9 mouse cellular contexts compared by ENCODE assay signal in genomic region chr4:47419268-47419973, GRCm38 (mm10). TPM values are rescaled to one million over a fixed set of nuclear protein-coding genes. Genes with fewer than 3 reads are reported as not detected.
DNase-seq lines count a peak whose midpoint lies in the region; ATAC-seq and TF ChIP-seq lines count a peak whose summit lies in the region.
"Had no signal": no experiment of that assay in that cellular context is flagged by ENCODE, and none has a peak within 500 bp of the region (broad histone marks: within the 10 kb centered on the region; RNA-seq: fewer than 3 reads in every experiment).

No protein-coding gene starts in this region.

- TF ChIP-seq EP300 in ES-Bruce4 (IDR thresholded peaks at IDR 0.05; ENCODE audit: insufficient read depth, low read depth, low read length), result no peak

- no peak overlapping the region for H3K9ac ChIP-seq in ES-Bruce4 (ENCODE audit: low read depth, poor library complexity, severe bottlenecking)
- no peak overlapping the region for H3K9ac ChIP-seq in hindbrain, embryonic 12.5 days
- no peak overlapping the region for H3K9ac ChIP-seq in neural tube, embryonic 14.5 days (replicated peaks; ENCODE audit: low read depth, low read length)

- no peak for TF ChIP-seq POLR2A in ES-Bruce4 (IDR thresholded peaks at IDR 0.05; ENCODE audit: insufficient read depth, low read length)
- no peak for TF ChIP-seq POLR2A in bone marrow, adult 2 months (IDR thresholded peaks at IDR 0.05; ENCODE audit: borderline replicate concordance, control insufficient read depth, low read depth, low read length)

- TF ChIP-seq CTCF in layer of hippocampus, adult 2 months (conservative IDR thresholded peaks at IDR 0.05), result peak; percentile 92
- peak; percentile 31 for TF ChIP-seq CTCF in ES-Bruce4 (IDR thresholded peaks at IDR 0.05; ENCODE audit: low read depth, low read length)
- peak; percentile 36; the same call in 1 of the 2 replicates for TF ChIP-seq CTCF in bone marrow, adult 2 months (IDR thresholded peaks at IDR 0.05; ENCODE audit: control insufficient read depth, insufficient read depth, low read length)

- no peaks in the 10 kb centered on the region for H3K4me1 ChIP-seq in ES-Bruce4 (ENCODE audit: control insufficient read depth, insufficient read depth, low read length)
- H3K4me1 ChIP-seq in bone marrow, adult 2 months (ENCODE audit: control insufficient read depth, insufficient read depth, low read length), result no peaks in the 10 kb centered on the region
- H3K4me1 ChIP-seq in hindbrain, embryonic 12.5 days, result peaks cover 13% of the 10 kb centered on the region; the same call in 1 of the 2 replicates
- H3K4me1 ChIP-seq in neural tube, embryonic 14.5 days (ENCODE audit: control insufficient read depth, insufficient read depth, low read length), result peaks cover 6% of the 10 kb centered on the region

- 34% methylated on average over 9 of the region's 9 CpGs for WGBS in bone marrow, adult 2 months
- 21% methylated on average over 9 of the region's 9 CpGs for WGBS in hindbrain, embryonic 12.5 days
- 27% methylated on average over 9 of the region's 9 CpGs for WGBS in neural tube, embryonic 14.5 days

- no peaks in the 10 kb centered on the region for H3K36me3 ChIP-seq in ES-Bruce4 (ENCODE audit: control insufficient read depth, insufficient read depth, low read length, poor library complexity, severe bottlenecking)
- 0 out of 2 replicates have a peak, but pooled peaks cover 6% of the 10 kb centered on the region for H3K36me3 ChIP-seq in hindbrain, embryonic 12.5 days
- H3K36me3 ChIP-seq in neural tube, embryonic 14.5 days (ENCODE audit: control insufficient read depth, insufficient read depth, low read length), result no peaks in the 10 kb centered on the region

- H3K9me3 ChIP-seq in ES-Bruce4 (replicated peaks; ENCODE audit: control insufficient read depth, insufficient read depth, low read length, poor library complexity, severe bottlenecking), result no peaks in the 10 kb centered on the region
- no peaks in the 10 kb centered on the region for H3K9me3 ChIP-seq in hindbrain, embryonic 12.5 days (replicated peaks)
- H3K9me3 ChIP-seq in neural tube, embryonic 14.5 days (ENCODE audit: control insufficient read depth, low read length), result no peaks in the 10 kb centered on the region

- no peak overlapping the region for H3K4me3 ChIP-seq in layer of hippocampus, adult 2 months
- no peak overlapping the region for H3K4me3 ChIP-seq in ES-Bruce4 (ENCODE audit: low read depth, low read length)
- no peak overlapping the region for H3K4me3 ChIP-seq in bone marrow, adult 2 months (replicated peaks; ENCODE audit: control insufficient read depth, low read depth, low read length)
- no peak overlapping the region for H3K4me3 ChIP-seq in hindbrain, embryonic 12.5 days
- H3K4me3 ChIP-seq in neural tube, embryonic 14.5 days (ENCODE audit: low read depth, low read length), result no peak overlapping the region
- H3K4me3 ChIP-seq: erythroblast, embryonic 14.5 days had no signal

- ATAC-seq in hindbrain, embryonic 12.5 days (ENCODE audit: low FRiP score), result 0 out of 2 replicates have a peak, but pooled peaks have one; percentile 15
- peak; percentile 52; the same call in 1 of the 2 replicates for ATAC-seq in neural tube, embryonic 14.5 days (ENCODE audit: low read depth)

- DNase-seq in layer of hippocampus, adult 2 months (ENCODE audit: low spot score in 2 of 2), result no peak
- no peak for DNase-seq in layer of hippocampus, adult 9-10 months (ENCODE audit: low spot score)
- DNase-seq in urinary bladder, postnatal 4 days (ENCODE audit: low spot score in 2 of 2), result no peak
- DNase-seq in adrenal gland, postnatal 25 days, result no peak

- no peak overlapping the region for H3K4me2 ChIP-seq in hindbrain, embryonic 12.5 days (replicated peaks)
- H3K4me2 ChIP-seq in neural tube, embryonic 14.5 days (ENCODE audit: low read depth, low read length), result no peak overlapping the region

- H3K27ac ChIP-seq in layer of hippocampus, adult 2 months, result no peak overlapping the region
- H3K27ac ChIP-seq in ES-Bruce4 (ENCODE audit: insufficient read depth, low read length), result no peak overlapping the region
- no peak overlapping the region for H3K27ac ChIP-seq in bone marrow, adult 2 months (ENCODE audit: control insufficient read depth, insufficient read depth, low read depth, low read length, poor library complexity)
- no peak overlapping the region for H3K27ac ChIP-seq in hindbrain, embryonic 12.5 days
- H3K27ac ChIP-seq in neural tube, embryonic 14.5 days (ENCODE audit: low read depth, low read length), result no peak overlapping the region

- H3K27me3 ChIP-seq in ES-Bruce4 (ENCODE audit: control insufficient read depth, insufficient read depth, low read length, poor library complexity, severe bottlenecking), result no peaks in the 10 kb centered on the region
- no peaks in the 10 kb centered on the region; the same call in 1 of the 2 replicates for H3K27me3 ChIP-seq in hindbrain, embryonic 12.5 days
- H3K27me3 ChIP-seq in neural tube, embryonic 14.5 days (ENCODE audit: control insufficient read depth, insufficient read depth, low read length), result no peaks in the 10 kb centered on the region

RNA-seq across cellular contexts. Expression of gene Alg2, which starts 54.7 kb away (rescaled TPM):
- 100 to 1,000 TPM; 138 to 146 TPM for total RNA-seq in layer of hippocampus, adult 2 months (2021)
- 13.2 and 14.1 TPM in 2 replicates for polyA plus RNA-seq in ES-Bruce4 (2011; ENCODE audit: insufficient read depth, insufficient read length, low read depth, missing spikeins)
- polyA plus RNA-seq in bone marrow, adult 2 months (2011; ENCODE audit: insufficient read depth, insufficient read length, low replicate concordance, missing spikeins), result 3.9 and 13.1 TPM in 2 replicates
- 196 and 206 TPM in 2 replicates for polyA plus RNA-seq in hindbrain, embryonic 12.5 days (2016; fragmentation: Nextera tagmentation; extraction: Ambion mirVana)
- polyA plus RNA-seq in neural tube, embryonic 14.5 days (2014; fragmentation: Nextera tagmentation; extraction: Ambion mirVana), result 403 and 428 TPM in 2 replicates
- total RNA-seq in adrenal gland, postnatal 25 days (2021), result 138 and 149 TPM in 2 replicates

RNA-seq across cellular contexts. Expression of gene Sec61b, which starts 55.0 kb away (rescaled TPM):
- total RNA-seq in layer of hippocampus, adult 2 months (2021), result 10 to 100 TPM; 47.2 to 53.3 TPM
- 163 and 189 TPM in 2 replicates for polyA plus RNA-seq in ES-Bruce4 (2011; ENCODE audit: insufficient read depth, insufficient read length, low read depth, missing spikeins)
- 149 and 260 TPM in 2 replicates for polyA plus RNA-seq in bone marrow, adult 2 months (2011; ENCODE audit: insufficient read depth, insufficient read length, low replicate concordance, missing spikeins)
- 312 and 347 TPM in 2 replicates for polyA plus RNA-seq in hindbrain, embryonic 12.5 days (2016; fragmentation: Nextera tagmentation; extraction: Ambion mirVana)
- polyA plus RNA-seq in neural tube, embryonic 14.5 days (2014; fragmentation: Nextera tagmentation; extraction: Ambion mirVana), result 239 and 243 TPM in 2 replicates
- 216 and 222 TPM in 2 replicates for total RNA-seq in adrenal gland, postnatal 25 days (2021)

Comparison
In these comparisons a context has a peak if more than half of its experiments do, and no peak if none do; other contexts are left out.
1. CTCF ChIP-seq: peak in every context shown above with its lines; median percentile 92 in layer of hippocampus, adult 2 months; 36 in bone marrow, adult 2 months; 31 in ES-Bruce4.
2. RNA of gene Alg2, which starts 54.7 kb away (polyA plus RNA-seq): 403 to 428 TPM in neural tube, embryonic 14.5 days and 196 to 206 TPM in hindbrain, embryonic 12.5 days; 13.2 to 14.1 TPM in ES-Bruce4 and 3.9 to 13.1 TPM in bone marrow, adult 2 months; every median in the first group is over 10 times any median in the second.